Mouse (Mus musculus): ENCODE data around the gene Spaca9. TPM values are rescaled to one million over a fixed set of nuclear protein-coding genes. Genes with fewer than 3 reads are reported as not detected.
A peak's percentile ranks its signal among the peaks of the same experiment; 100 is the strongest.

Spaca9 gene
- polyA plus RNA-seq, 1 experiment from 2014 or later: 2.9 TPM

DNA sequence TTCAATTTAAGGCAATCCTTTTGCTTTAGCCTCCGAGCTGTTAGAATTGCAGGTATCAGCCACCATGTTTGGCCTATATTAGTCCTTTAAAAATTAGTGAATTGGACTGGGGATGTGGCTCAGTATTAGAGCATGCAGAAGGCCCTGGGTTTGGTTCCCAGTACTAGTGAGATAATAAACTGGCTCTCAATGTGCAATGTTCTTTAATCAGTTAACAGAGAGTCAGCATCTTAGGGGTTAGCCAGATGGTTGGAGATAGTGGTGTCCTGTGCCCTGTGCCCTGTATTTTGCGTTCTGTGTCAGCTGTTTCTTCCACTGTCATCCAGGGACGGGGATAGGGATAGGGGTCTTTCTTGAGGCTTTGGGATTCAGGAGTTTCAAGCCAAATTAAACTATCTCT is 36.6 kb downstream of the Spaca9 start:
- peaks cover 93% of the 10 kb centered on the region for H3K36me3 ChIP-seq (replicated peaks)

DNA sequence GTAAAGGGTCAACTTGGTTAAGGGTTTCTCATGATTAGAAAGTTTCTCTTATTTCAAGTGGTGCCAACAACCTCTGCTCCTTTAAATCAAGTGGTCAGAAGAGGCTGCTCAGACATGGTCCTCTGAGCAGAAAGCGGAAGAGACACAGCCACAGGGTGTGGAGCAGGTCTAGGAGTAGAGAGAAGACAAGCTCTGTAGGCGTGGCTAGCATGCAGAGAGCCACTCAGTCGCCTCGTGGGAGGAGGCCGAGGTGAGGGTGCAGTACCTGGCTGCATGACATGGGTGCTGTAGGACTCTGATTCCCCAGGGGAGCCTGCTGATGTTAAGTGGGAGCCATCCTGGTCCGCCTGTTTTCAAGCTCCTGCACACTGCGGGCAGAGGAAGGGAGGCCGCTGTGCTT is 43.3 kb downstream of the Spaca9 start:
- Histone ChIP-seq H3K9me3 (replicated peaks) (no peaks in the 10 kb centered on the region), H3K4me1 (replicated peaks) (no peaks in the 10 kb centered on the region), H3K27ac (replicated peaks) (no peak overlapping the region), H3K4me2 (no peak overlapping the region), H3K36me3 (replicated peaks) (peaks cover 43% of the 10 kb centered on the region), H3K9ac (no peak overlapping the region), H3K4me3 (replicated peaks) (no peak overlapping the region), H3K27me3 (no peaks in the 10 kb centered on the region)
- 71% methylated on average over 8 of the region's 8 CpGs for WGBS (ENCODE audit: insufficient replicate concordance)
- ATAC-seq (ENCODE audit: insufficient read depth): no peak

More for the DNA sequence above, 36.6 kb downstream of the Spaca9 start:
- Histone ChIP-seq H3K4me1 (replicated peaks) (peaks cover 9% of the 10 kb centered on the region), H3K9ac (no peak overlapping the region), H3K4me3 (replicated peaks) (no peak overlapping the region), H3K4me2 (no peak overlapping the region), H3K9me3 (replicated peaks) (no peaks in the 10 kb centered on the region), H3K27me3 (no peaks in the 10 kb centered on the region), H3K27ac (replicated peaks) (no peak overlapping the region)
- 64% methylated on average over 3 of the region's 3 CpGs for WGBS (ENCODE audit: insufficient replicate concordance)
- peak; percentile 62 for ATAC-seq (ENCODE audit: insufficient read depth)

DNA sequence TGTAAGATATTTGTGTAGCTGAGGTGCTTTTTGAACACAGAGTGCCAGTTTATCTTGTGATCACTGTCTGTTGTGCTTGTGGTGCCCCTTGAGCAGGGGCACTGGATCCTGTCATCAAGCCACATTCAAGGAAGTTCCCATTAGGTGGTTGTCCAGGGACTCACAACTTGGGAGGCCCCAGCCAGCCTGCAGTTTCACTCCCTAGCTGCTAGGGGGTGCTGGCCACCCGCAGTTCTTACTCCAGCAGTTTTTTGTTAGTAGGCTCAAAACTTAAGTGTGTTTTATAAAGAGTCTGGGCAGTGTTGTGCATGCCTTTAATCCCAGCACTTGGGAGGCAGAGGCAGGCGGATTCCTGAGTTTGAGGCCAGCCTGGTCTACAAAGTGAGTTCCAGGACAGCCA is 45.2 kb downstream of the Spaca9 start:
- Histone ChIP-seq H3K36me3 (replicated peaks) (peaks cover 25% of the 10 kb centered on the region), H3K9me3 (replicated peaks) (no peaks in the 10 kb centered on the region), H3K4me2 (no peak overlapping the region), H3K9ac (no peak overlapping the region), H3K4me3 (replicated peaks) (no peak overlapping the region), H3K4me1 (replicated peaks) (no peaks in the 10 kb centered on the region), H3K27ac (replicated peaks) (no peak overlapping the region), H3K27me3 (no peaks in the 10 kb centered on the region)
- 40% methylated on average over 2 of the region's 2 CpGs for WGBS (ENCODE audit: insufficient replicate concordance)
- no peak for ATAC-seq (ENCODE audit: insufficient read depth)

DNA sequence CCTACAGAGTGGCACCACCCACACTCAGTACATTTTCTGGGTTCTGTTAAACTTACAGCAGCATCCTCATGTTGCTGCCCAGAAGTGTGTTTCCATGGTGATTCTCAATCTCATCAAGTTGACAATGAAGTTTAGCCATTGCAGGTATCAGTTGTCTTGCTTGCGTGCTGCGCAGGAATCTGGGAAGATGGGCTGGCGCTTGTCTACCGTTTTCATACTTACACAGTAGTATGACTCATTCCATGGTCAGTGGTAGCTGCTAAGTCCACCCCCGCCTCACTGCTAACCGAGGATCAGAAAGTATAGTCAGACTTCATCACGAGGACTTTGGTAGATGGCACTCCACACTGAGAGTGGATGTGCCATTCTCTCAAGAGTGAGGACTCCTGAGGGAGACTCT is 46.2 kb downstream of the Spaca9 start:
- Histone ChIP-seq H3K4me2 (no peak overlapping the region), H3K9ac (no peak overlapping the region), H3K27ac (replicated peaks) (no peak overlapping the region), H3K9me3 (replicated peaks) (no peaks in the 10 kb centered on the region), H3K27me3 (no peaks in the 10 kb centered on the region), H3K4me1 (replicated peaks) (no peaks in the 10 kb centered on the region), H3K4me3 (replicated peaks) (no peak overlapping the region), H3K36me3 (replicated peaks) (peaks cover 15% of the 10 kb centered on the region)
- ATAC-seq (ENCODE audit: insufficient read depth): no peak
- WGBS (ENCODE audit: insufficient replicate concordance): 82% methylated on average over 7 of the region's 7 CpGs

DNA sequence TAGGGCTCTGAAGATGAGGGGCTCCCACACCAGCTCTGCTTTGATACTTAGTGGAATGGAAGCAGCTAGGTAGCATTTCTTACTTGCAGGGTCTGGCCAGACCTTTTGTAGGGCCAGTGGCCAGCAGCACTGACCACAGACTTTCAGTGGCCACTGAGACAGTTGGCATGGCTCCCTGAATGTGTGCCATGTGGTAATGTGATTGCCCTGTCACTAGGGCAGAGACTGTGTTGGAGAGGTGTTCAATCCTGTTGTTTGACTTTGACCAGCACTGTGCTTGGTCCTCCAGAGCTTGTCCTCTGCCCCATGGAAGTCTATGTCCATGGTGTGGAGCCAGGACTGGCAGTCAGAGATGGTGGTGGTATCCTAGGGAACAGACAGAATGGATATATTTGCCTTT is 49.0 kb downstream of the Spaca9 start:
- Histone ChIP-seq H3K9ac (no peak overlapping the region), H3K4me2 (no peak overlapping the region), H3K4me1 (replicated peaks) (peaks cover 8% of the 10 kb centered on the region; the same call in 1 of the 2 replicates), H3K27me3 (no peaks in the 10 kb centered on the region), H3K9me3 (replicated peaks) (no peaks in the 10 kb centered on the region), H3K4me3 (replicated peaks) (no peak overlapping the region), H3K27ac (replicated peaks) (no peak overlapping the region), H3K36me3 (replicated peaks) (peaks cover 5% of the 10 kb centered on the region; the same call in 1 of the 2 replicates)
- ATAC-seq (ENCODE audit: insufficient read depth): no peak

DNA sequence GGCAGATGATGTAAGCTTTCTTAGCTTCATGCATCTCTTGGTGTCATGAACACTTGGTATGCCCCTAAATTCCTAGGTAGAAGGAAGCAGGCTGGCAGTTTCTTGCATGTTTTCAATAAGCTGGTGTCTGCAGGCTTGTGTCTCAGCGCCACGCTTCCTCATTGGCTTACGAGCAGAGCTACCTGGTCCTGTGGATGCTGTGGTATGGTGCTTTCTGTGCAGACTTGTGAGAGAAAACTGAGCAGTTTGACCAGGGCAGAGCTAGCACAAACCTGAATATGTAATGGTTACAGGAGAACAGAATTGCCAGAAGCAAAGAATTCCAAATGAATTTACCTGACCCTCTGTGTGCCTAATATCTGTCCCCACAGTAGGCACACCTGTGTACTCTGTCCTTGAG is 56.4 kb downstream of the Spaca9 start:
- no peak overlapping the region for H3K4me2 ChIP-seq
- no peak overlapping the region for H3K27ac ChIP-seq (replicated peaks)
- H3K36me3 ChIP-seq (replicated peaks): no peaks in the 10 kb centered on the region
- no peak for ATAC-seq (ENCODE audit: insufficient read depth)
- H3K4me3 ChIP-seq (replicated peaks): no peak overlapping the region
- peaks cover 56% of the 10 kb centered on the region for H3K4me1 ChIP-seq (replicated peaks)
- H3K9ac ChIP-seq: no peak overlapping the region
- H3K9me3 ChIP-seq (replicated peaks): no peaks in the 10 kb centered on the region
- no peaks in the 10 kb centered on the region for H3K27me3 ChIP-seq
- 79% methylated on average over 3 of the region's 3 CpGs for whole genome bisulfite sequencing (ENCODE audit: insufficient replicate concordance)

Small RNA genes lying within 50 kb of the gene (microRNA-seq; reads per million reads assigned to microRNA genes)
- not detected for gene Mir3088

Other genes starting within 250 kb of the Spaca9 start
- gene 1700007K13Rik, start 233.4 kb downstream of the Spaca9 start, polyA plus RNA-seq (2015; fragmentation: Nextera tagmentation; extraction: Ambion mirVana): not detected in 2 replicates
- 23.5 and 23.7 TPM in 2 replicates for gene Mrps2, start 231.7 kb downstream of the Spaca9 start, polyA plus RNA-seq (2015; fragmentation: Nextera tagmentation; extraction: Ambion mirVana)
- 0.50 and 0.60 TPM in 2 replicates for gene Gbgt1, start 202.8 kb downstream of the Spaca9 start, polyA plus RNA-seq (2015; fragmentation: Nextera tagmentation; extraction: Ambion mirVana)
- gene Gm10134, start 193.6 kb downstream of the Spaca9 start, polyA plus RNA-seq (2015; fragmentation: Nextera tagmentation; extraction: Ambion mirVana): 0.37 and 0.82 TPM in 2 replicates
- gene Ralgds, start 186.6 kb downstream of the Spaca9 start, polyA plus RNA-seq (2015; fragmentation: Nextera tagmentation; extraction: Ambion mirVana): 1.8 and 2.2 TPM in 2 replicates
- gene Cel, start 136.3 kb downstream of the Spaca9 start, polyA plus RNA-seq (2015; fragmentation: Nextera tagmentation; extraction: Ambion mirVana): 0.45 and 5.1 TPM in 2 replicates
- gene Gtf3c5, start 116.0 kb downstream of the Spaca9 start, polyA plus RNA-seq (2015; fragmentation: Nextera tagmentation; extraction: Ambion mirVana): 12.6 and 14.3 TPM in 2 replicates
- 88.2 and 91.9 TPM in 2 replicates for gene Gfi1b, start 77.7 kb downstream of the Spaca9 start, polyA plus RNA-seq (2015; fragmentation: Nextera tagmentation; extraction: Ambion mirVana)
- gene Tsc1, start 58.5 kb downstream of the Spaca9 start, polyA plus RNA-seq (2015; fragmentation: Nextera tagmentation; extraction: Ambion mirVana): 8.9 and 10.0 TPM in 2 replicates
- 0.45 and 0.61 TPM in 2 replicates for gene Ak8, start 437 bp upstream of the Spaca9 start, polyA plus RNA-seq (2015; fragmentation: Nextera tagmentation; extraction: Ambion mirVana)
- gene Gtf3c4, start 140.6 kb upstream of the Spaca9 start, polyA plus RNA-seq (2015; fragmentation: Nextera tagmentation; extraction: Ambion mirVana): 5.1 and 5.2 TPM in 2 replicates
- 4.7 and 4.9 TPM in 2 replicates for gene Ddx31, start 140.7 kb upstream of the Spaca9 start, polyA plus RNA-seq (2015; fragmentation: Nextera tagmentation; extraction: Ambion mirVana)
- not detected in 2 replicates for gene Barhl1, start 216.9 kb upstream of the Spaca9 start, polyA plus RNA-seq (2015; fragmentation: Nextera tagmentation; extraction: Ambion mirVana)